Mouse (Mus musculus) forebrain, embryonic 16.5 days (tissue): ENCODE measurements at regions not wholly inside any gene's neighbourhood (a gene's known extent, or its start where the extent isn't known, plus 50 kb on each side); places are given as distances from the start of the nearest gene placed in this dataset.

Experiments used
- ATAC-seq: fragments of 200-750 bp; cut with Nextera tagmentation; 2 replicates; pipeline ENCODE4 v1.8.0; 2017; ENCODE audit warnings: mild to moderate bottlenecking, moderate library complexity
- H3K27ac ChIP-seq: fragments of 300-500 bp; sonication (generic); 2 replicates; pipeline ENCODE4 v1.5.1; 2014; ENCODE audit warnings: low read length, control low read depth
- H3K27me3 ChIP-seq: fragments of 300-500 bp; sonication (generic); replicated peaks from 2 replicates; pipeline ENCODE4 v1.6.1; 2014; ENCODE audit warnings: low read length; ENCODE audit not compliant: control insufficient read depth, insufficient read depth
- H3K36me3 ChIP-seq: fragments of 300-500 bp; sonication (generic); 2 replicates; pipeline ENCODE4 v1.6.1; 2014; ENCODE audit not compliant: control insufficient read depth, insufficient read depth
- H3K4me1 ChIP-seq: fragments of 300-500 bp; sonication (generic); replicated peaks from 2 replicates; pipeline ENCODE4 v1.6.1; 2014; ENCODE audit warnings: low read length; ENCODE audit not compliant: control insufficient read depth, insufficient read depth
- H3K4me2 ChIP-seq: fragments of 300-500 bp; sonication (generic); 2 replicates; pipeline ENCODE4 v1.6.1; 2014; ENCODE audit warnings: mild to moderate bottlenecking, low read length, control low read depth
- H3K4me3 ChIP-seq: fragments of 300-500 bp; sonication (generic); replicated peaks from 2 replicates; pipeline ENCODE4 v1.5.1; 2014; ENCODE audit warnings: mild to moderate bottlenecking, low read length, control low read depth
- H3K9ac ChIP-seq: fragments of 300-500 bp; sonication (generic); replicated peaks from 2 replicates; pipeline ENCODE4 v1.6.1; 2014; ENCODE audit warnings: low read depth, low read length, control low read depth
- H3K9me3 ChIP-seq: fragments of 300-500 bp; sonication (generic); 2 replicates; pipeline ENCODE4 v1.6.1; 2016; ENCODE audit warnings: low read length; ENCODE audit not compliant: control insufficient read depth
- WGBS: fragments of 180-500 bp; shearing (Covaris S2); extraction: QIAGEN DNeasy Blood & Tissue Kit; methylation state at CpG from one replicate; pipeline ENCODE4 v1.1.7; 2014; 5-methylcytosine and 5-hydroxymethylcytosine counted together

DNA sequence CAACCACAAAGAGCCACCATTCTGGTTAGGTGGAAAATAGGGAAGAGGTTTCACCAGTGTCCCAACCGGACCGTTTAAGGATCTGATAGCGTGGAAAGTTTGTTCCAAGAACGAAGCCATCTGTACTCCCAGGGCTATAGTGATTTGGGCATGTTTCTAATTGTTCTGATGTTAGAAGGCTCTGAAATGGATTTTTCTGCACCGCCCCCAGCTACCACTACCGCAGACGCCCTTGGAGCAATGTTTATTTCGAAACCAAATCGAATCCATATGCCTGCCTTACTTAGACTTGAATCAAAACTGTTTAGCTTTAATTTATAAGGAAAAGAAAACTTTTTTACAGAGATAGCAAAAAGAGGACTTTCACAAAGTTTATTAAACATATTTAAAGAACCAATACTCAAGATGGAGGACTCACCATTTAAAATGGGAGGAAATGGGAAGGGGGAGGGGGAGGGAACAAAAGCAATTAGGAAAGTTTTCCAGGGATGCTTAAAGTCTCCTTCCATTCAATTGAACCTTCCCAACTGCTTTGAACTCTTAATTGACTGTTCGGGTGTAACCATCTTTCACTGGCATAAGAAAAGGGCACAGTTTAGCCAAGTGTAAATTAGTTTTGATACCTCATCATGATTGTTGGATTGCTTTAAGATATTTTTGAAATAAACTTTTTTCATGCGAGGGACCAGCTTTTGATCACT, 56.0 kb upstream of the Frem1 start:
- H3K9ac ChIP-seq: no peak overlapping the region
- 78% methylated on average over 11 of the region's 11 CpGs for WGBS
- no peak overlapping the region for H3K27ac ChIP-seq
- ATAC-seq: no peak
- H3K9me3 ChIP-seq: no peaks in the 10 kb centered on the region
- H3K4me3 ChIP-seq: no peak overlapping the region
- no peaks in the 10 kb centered on the region for H3K36me3 ChIP-seq
- no peaks in the 10 kb centered on the region for H3K27me3 ChIP-seq
- no peak overlapping the region for H3K4me2 ChIP-seq
- no peaks in the 10 kb centered on the region for H3K4me1 ChIP-seq

GRCm38 (mm10) chr4:83107161-83107560, 55.0 kb upstream of the Frem1 start:
- Histone ChIP-seq H3K4me2 (no peak overlapping the region), H3K9me3 (no peaks in the 10 kb centered on the region), H3K9ac (no peak overlapping the region), H3K27me3 (no peaks in the 10 kb centered on the region), H3K4me3 (no peak overlapping the region), H3K27ac (no peak overlapping the region), H3K4me1 (no peaks in the 10 kb centered on the region), H3K36me3 (no peaks in the 10 kb centered on the region)
- no peak for ATAC-seq
- 86% methylated on average over 2 of the region's 2 CpGs for WGBS

DNA sequence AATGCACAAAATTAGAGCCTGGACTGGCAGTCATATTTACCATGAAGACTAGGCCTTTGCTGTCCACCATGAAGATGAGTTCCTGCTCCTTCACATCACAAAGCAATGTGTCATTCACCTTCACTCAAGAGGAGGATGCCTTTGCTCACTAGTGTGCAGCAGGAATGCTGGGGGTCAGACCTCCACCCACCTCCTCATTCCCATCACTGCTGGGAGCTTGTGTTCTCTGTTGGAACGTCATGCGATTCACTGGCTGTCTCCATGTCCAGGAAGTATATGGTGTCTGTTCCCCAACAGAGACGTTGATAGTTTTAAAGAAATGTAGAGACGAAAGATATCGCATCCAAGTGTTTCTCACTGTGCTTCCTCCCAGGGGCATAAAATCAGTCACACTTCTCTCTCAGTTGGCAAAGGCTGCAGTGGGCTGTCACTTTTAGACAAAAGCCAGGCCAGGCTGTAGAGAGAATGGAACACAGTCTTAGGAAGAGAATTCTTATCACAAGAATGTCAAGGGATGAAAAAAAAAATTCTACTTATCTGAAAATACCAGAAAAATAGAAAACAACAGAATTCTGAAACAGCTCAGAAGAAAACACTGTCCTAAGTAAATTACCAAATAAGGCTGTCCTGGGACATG, 52.0 kb upstream of the Frem1 start:
- WGBS: 82% methylated on average over 5 of the region's 5 CpGs
- no peak for ATAC-seq
- no peak overlapping the region for H3K9ac ChIP-seq

GRCm38 (mm10) chr4:83102893-83103292, 50.8 kb upstream of the Frem1 start:
- Histone ChIP-seq H3K27me3 (no peaks in the 10 kb centered on the region), H3K36me3 (no peaks in the 10 kb centered on the region), H3K9ac (no peak overlapping the region), H3K27ac (no peak overlapping the region), H3K9me3 (no peaks in the 10 kb centered on the region), H3K4me3 (no peak overlapping the region), H3K4me2 (no peak overlapping the region), H3K4me1 (no peaks in the 10 kb centered on the region)
- WGBS: 87% methylated on average over 2 of the region's 2 CpGs
- no peak for ATAC-seq

More for the DNA sequence above, 52.0 kb upstream of the Frem1 start:
- Histone ChIP-seq H3K27me3 (no peaks in the 10 kb centered on the region), H3K27ac (no peak overlapping the region), H3K4me3 (no peak overlapping the region), H3K4me2 (no peak overlapping the region), H3K9me3 (no peaks in the 10 kb centered on the region), H3K36me3 (no peaks in the 10 kb centered on the region), H3K4me1 (no peaks in the 10 kb centered on the region)

DNA sequence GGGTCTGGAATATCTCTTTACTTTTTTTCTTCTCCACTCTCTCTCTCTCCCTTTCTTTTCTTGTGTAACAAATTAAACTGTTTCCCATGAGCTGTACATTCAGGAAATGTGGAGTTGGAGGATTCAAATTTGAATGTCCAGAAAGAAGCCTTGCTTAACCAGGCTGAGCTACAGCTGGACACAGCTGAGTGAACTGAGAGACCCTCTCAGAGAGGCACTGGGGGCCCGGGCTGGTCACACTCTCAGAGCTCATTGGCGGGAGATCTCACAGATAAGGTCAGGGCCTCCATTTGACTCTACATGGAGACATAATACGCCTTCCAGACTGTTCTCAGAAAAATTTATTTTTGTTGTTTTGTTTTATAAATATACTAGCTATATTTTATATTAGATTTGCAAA, 49.9 kb upstream of the Frem1 start:
- WGBS: 88% methylated on average over 3 of the region's 3 CpGs

More for the DNA sequence above, 49.9 kb upstream of the Frem1 start:
- H3K4me1 ChIP-seq: no peaks in the 10 kb centered on the region
- H3K4me2 ChIP-seq: no peak overlapping the region
- no peaks in the 10 kb centered on the region for H3K36me3 ChIP-seq
- ATAC-seq: no peak
- no peak overlapping the region for H3K9ac ChIP-seq
- H3K27me3 ChIP-seq: no peaks in the 10 kb centered on the region
- no peaks in the 10 kb centered on the region for H3K9me3 ChIP-seq
- H3K4me3 ChIP-seq: no peak overlapping the region
- no peak overlapping the region for H3K27ac ChIP-seq
